Mouse (Mus musculus) stomach, embryonic 14.5 days (tissue): ENCODE data around the gene Wwox. TPM values are rescaled to one million over a fixed set of nuclear protein-coding genes. Genes with fewer than 3 reads are reported as not detected.

ENCODE experiments used
- ATAC-seq: fragments of 200-750 bp; cut with Nextera tagmentation; 2 replicates; pipeline ENCODE4 v1.8.0; 2017; ENCODE audit warnings: low read depth, moderate TSS enrichment; ENCODE audit not compliant: insufficient number of reproducible peaks, insufficient read depth, low FRiP score
- H3K27ac ChIP-seq: fragments of 300-500 bp; sonication (generic); 2 replicates; pipeline ENCODE4 v1.5.1; 2014; ENCODE audit warnings: mild to moderate bottlenecking, low read length, moderate library complexity, mixed read lengths
- H3K27me3 ChIP-seq: fragments of 300-500 bp; sonication (generic); 2 replicates; pipeline ENCODE4 v1.6.1; 2014; ENCODE audit warnings: low read length, control low read depth, mixed read lengths; ENCODE audit not compliant: control insufficient read depth, insufficient read depth
- H3K36me3 ChIP-seq: fragments of 300-500 bp; sonication (generic); 2 replicates; pipeline ENCODE4 v1.6.1; 2014; ENCODE audit warnings: mild to moderate bottlenecking, control low read depth, low read length, moderate library complexity, mixed read lengths; ENCODE audit not compliant: control insufficient read depth, insufficient read depth
- H3K4me1 ChIP-seq: fragments of 300-500 bp; sonication (generic); 2 replicates; pipeline ENCODE4 v1.6.1; 2014; ENCODE audit warnings: low read length, control low read depth, mixed read lengths; ENCODE audit not compliant: control insufficient read depth, insufficient read depth
- H3K4me2 ChIP-seq: fragments of 300-500 bp; sonication (generic); replicated peaks from 2 replicates; pipeline ENCODE4 v1.6.1; 2014; ENCODE audit warnings: low read depth, low read length, control low read depth
- H3K4me3 ChIP-seq: fragments of 300-500 bp; sonication (generic); 2 replicates; pipeline ENCODE4 v1.5.1; 2014; ENCODE audit warnings: low read depth, low read length, control low read depth
- H3K9ac ChIP-seq: fragments of 300-500 bp; sonication (generic); replicated peaks from 2 replicates; pipeline ENCODE4 v1.6.1; 2014; ENCODE audit warnings: low read depth, mild to moderate bottlenecking, control low read depth, low read length, moderate library complexity, mixed read lengths
- H3K9me3 ChIP-seq: fragments of 300-500 bp; sonication (generic); 2 replicates; pipeline ENCODE4 v1.6.1; 2016; ENCODE audit warnings: low read depth, low read length, control low read depth; ENCODE audit not compliant: control insufficient read depth
- WGBS: fragments of 180-500 bp; shearing (Covaris S2); extraction: QIAGEN DNeasy Blood & Tissue Kit; methylation state at CpG from one replicate; pipeline ENCODE4 v1.1.7; 2014; 5-methylcytosine and 5-hydroxymethylcytosine counted together
- polyA plus RNA-seq: library from polyadenylated mRNA; unstranded; fragments of >200 nt; fragmentation: Nextera tagmentation; extraction: Ambion mirVana; gene quantifications from 2 replicates; pipeline ENCODE4 v1.2.1, GENCODE M21; 2014

Wwox gene
- polyA plus RNA-seq, 1 experiment from 2014 or later, result 15.4 TPM

GRCm38 (mm10) chr8:115380017-115380416 lies 940.6 kb downstream of the Wwox start:
- Histone ChIP-seq H3K36me3 (no peaks in the 10 kb centered on the region), H3K27ac (no peak overlapping the region), H3K4me3 (no peak overlapping the region), H3K4me2 (no peak overlapping the region), H3K9me3 (no peaks in the 10 kb centered on the region), H3K9ac (no peak overlapping the region), H3K4me1 (peaks cover 10% of the 10 kb centered on the region), H3K27me3 (no peaks in the 10 kb centered on the region)
- no peak for ATAC-seq
- WGBS, result 74% methylated on average over 4 of the region's 4 CpGs

GRCm38 (mm10) chr8:115390921-115391504 lies 951.6 kb downstream of the Wwox start:
- ATAC-seq, result no peak
- no peak overlapping the region for H3K4me3 ChIP-seq

GRCm38 (mm10) chr8:115395840-115396239 lies 956.4 kb downstream of the Wwox start:
- ATAC-seq, result no peak
- Histone ChIP-seq H3K4me3 (no peak overlapping the region), H3K27ac (no peak overlapping the region), H3K4me2 (no peak overlapping the region), H3K9me3 (no peaks in the 10 kb centered on the region), H3K36me3 (no peaks in the 10 kb centered on the region), H3K27me3 (no peaks in the 10 kb centered on the region), H3K4me1 (no peaks in the 10 kb centered on the region), H3K9ac (no peak overlapping the region)
- WGBS, result 76% methylated on average over 5 of the region's 5 CpGs

More at GRCm38 (mm10) chr8:115390921-115391504, 951.6 kb downstream of the Wwox start:
- Histone ChIP-seq H3K9ac (no peak overlapping the region), H3K4me2 (no peak overlapping the region), H3K27ac (no peak overlapping the region), H3K27me3 (no peaks in the 10 kb centered on the region), H3K4me1 (no peaks in the 10 kb centered on the region), H3K36me3 (no peaks in the 10 kb centered on the region), H3K9me3 (no peaks in the 10 kb centered on the region)
- 89% methylated on average over 5 of the region's 5 CpGs for whole genome bisulfite sequencing

GRCm38 (mm10) chr8:115397981-115398380 lies 958.5 kb downstream of the Wwox start:
- Histone ChIP-seq H3K36me3 (no peaks in the 10 kb centered on the region), H3K4me2 (no peak overlapping the region), H3K9ac (no peak overlapping the region), H3K9me3 (no peaks in the 10 kb centered on the region), H3K4me1 (no peaks in the 10 kb centered on the region), H3K4me3 (no peak overlapping the region), H3K27ac (no peak overlapping the region), H3K27me3 (no peaks in the 10 kb centered on the region)
- WGBS, result 85% methylated on average over 3 of the region's 3 CpGs
- no peak for ATAC-seq

GRCm38 (mm10) chr8:115400013-115400720 lies 960.7 kb downstream of the Wwox start:
- Histone ChIP-seq H3K27ac (no peak overlapping the region), H3K4me1 (no peaks in the 10 kb centered on the region), H3K27me3 (no peaks in the 10 kb centered on the region), H3K9ac (no peak overlapping the region), H3K4me2 (no peak overlapping the region), H3K36me3 (no peaks in the 10 kb centered on the region), H3K4me3 (no peak overlapping the region), H3K9me3 (no peaks in the 10 kb centered on the region)
- no peak for ATAC-seq
- 53% methylated on average over 15 of the region's 15 CpGs for WGBS

Other genes starting within 250 kb of the Wwox start
- 2.0 and 2.1 TPM in 2 replicates for gene Vat1l, start 234.0 kb upstream of the Wwox start, polyA plus RNA-seq
- gene Clec3a, start 21.6 kb upstream of the Wwox start, polyA plus RNA-seq, result 0.62 and 0.63 TPM in 2 replicates